Mouse (Mus musculus) retina, adult 2 months (tissue): ENCODE results near the gene Defb21.
A peak's percentile ranks its signal among the peaks of the same experiment; 100 is the strongest.

Experiments
- DNase-seq: peaks from one replicate; pipeline ENCODE4 v3.0.0-alpha.2; 2012; ENCODE audit warnings: low read depth, low spot score

Gene Defb21

GRCm38 (mm10) chr2:152572114-152572794, at the start of gene Defb21:
Gene Defb21, plus strand, starts transcription at chr2:152572744.
- DNase-seq, result no peak

GRCm38 (mm10) chr2:152539944-152540710, 32.4 kb upstream of the Defb21 start, which contains the start of gene Defb29:
Gene Defb29, minus strand, starts transcription at chr2:152540098.
- no peak for DNase-seq

DNA sequence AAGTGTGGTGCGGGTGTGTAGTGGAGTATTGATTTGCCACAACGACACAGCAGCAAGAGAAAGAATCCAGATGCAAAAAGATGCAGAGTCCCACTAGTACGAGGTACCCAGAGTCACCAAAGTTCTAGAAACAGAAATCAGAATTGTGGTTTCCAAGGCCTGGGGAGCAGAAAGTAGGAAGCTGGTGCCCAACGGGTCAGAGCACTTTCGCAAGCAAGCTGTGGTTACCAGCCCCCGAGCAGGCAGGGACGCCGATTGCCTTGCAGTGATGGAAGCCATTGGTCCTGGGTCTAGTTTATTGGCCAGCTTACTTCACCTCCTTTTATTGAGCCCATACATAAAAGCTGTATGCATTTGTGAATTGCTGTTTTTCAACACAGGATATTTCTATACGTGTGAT, 30.6 kb upstream of the Defb21 start:
- DNase-seq, result no peak

DNA sequence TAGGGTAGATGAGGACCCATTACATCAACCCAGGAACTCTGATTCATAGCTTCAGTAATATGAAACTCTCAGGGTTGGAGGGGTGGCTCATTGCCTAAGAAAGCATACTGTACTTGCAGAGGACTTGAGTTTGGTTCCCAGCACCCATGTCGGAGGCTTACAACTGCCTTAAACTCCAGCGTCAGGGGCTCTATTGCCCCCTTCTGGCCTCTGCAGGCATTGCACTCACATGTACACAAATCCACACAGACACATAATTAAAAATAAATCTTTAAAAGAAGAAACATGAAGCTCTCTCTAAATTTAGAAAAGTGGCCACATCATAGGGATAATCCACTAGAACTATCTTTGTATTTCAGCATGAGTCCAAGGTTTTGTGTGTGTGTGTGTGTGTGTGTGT, 29.6 kb upstream of the Defb21 start:
- DNase-seq, result no peak

DNA sequence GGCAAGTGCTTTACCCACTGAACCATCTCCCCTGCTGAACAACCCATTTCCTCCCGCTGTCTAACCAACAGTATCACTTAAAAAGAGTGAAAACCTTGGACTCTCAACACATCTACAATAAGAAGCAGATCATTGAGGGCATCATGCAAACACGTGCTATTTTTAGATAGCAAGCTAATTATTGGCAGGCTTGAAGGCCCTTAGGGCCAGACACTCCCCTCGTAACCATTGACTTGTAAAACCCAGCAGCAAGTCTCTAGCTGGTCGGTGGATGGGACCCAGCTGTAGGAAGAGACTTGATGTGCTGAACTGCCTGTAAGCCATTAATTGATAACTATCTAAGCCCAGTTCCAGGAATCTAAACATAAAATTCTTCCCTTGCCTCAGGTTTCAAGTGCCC, 29.1 kb upstream of the Defb21 start:
- DNase-seq, result no peak

DNA sequence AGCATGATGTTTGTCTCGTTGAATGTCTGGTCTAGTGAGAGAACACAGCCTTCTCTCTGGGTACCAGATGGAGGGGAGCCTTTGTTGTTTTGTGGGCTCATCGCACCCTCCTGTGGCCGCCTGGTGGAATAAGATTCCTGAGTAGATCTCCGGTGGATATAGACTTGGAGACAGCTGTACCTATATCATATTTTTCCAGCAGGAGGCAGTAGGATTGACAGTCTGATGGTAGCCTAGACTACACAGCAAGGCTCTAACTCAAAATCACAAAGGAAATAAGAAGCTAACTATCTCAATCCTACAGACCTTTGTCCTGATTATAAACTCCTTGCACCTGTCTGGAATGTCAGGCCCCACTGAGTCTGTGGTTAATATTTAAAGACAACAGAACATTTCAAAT, 27.9 kb upstream of the Defb21 start:
- DNase-seq, result peak; percentile 28

GRCm38 (mm10) chr2:152548124-152548523, 24.4 kb upstream of the Defb21 start:
- no peak for DNase-seq

DNA sequence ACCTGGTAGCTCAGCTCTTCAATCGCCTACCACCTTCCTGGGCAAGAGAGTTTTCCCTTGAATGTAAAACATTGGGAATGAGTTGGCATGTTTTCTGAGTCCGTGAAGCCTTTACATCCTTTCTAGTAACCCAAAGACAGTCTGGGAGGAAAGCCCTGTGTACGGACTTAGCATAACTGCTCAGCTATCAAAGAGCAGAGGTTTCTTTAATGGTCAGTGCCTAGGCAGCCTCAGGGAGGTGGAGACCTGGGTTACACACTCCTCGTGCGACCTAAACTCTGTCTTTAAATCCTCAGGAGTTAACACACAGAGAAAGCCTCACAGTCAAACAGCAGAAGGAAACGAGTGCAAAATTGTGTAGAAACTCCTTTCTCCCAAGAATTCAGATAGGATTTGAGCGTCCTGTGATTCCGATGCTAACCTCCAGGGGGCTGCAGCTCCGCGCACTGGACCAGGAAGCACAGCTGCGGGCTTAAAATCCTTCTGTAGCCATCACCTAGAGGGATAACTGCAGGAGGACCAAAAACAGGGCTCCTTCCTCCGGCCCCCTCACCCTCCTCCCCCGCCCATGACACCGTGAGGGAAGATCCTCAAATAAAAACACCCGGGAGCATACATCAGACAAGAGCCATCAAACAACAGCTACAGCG, 18.6 kb upstream of the Defb21 start:
- DNase-seq, result peak; percentile 20

DNA sequence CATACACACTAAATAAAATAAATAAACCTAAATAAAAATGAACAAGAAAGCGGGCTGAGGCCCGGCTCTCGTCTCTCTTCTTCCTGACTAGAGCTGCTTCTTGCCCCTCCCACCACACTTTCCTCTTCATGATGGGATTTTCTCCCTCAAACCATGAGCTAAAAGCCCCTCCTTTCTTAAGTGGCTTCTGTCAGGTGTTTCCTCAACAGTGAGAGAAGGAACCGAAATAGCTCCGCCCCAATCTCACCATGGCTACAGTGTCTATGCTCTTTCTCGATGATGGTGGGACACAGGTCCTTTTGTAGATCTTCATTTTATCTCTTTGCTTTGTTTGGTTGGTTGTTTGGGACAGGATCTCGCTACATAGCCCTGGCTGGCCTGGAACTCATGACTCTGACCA, 15.9 kb upstream of the Defb21 start:
- DNase-seq, result no peak

GRCm38 (mm10) chr2:152569038-152569437, 3.5 kb upstream of the Defb21 start, which contains the start of gene Gm17416:
Gene Gm17416, plus strand, starts transcription at chr2:152569338.
- DNase-seq, result no peak

DNA sequence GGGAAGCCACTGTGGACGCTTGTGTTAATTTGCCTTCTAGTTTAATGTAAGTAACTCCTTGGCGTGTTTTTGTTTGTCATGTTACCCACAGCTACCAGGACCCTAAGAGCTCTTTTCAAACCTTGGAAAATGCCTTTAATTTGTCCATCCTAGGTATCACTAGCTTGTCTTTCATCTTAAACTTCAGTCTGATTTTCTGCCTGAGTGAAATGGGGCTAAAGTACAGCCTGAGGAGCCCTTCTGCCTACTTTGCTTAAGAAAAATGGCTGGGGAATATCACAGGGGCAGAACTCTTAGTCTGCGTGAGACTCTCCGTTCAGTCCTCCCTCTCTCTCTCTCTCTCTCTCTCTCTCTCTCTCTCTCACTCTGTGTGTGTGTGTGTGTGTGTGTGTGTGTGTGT, 2.7 kb upstream of the Defb21 start:
- DNase-seq, result no peak

- no peak for DNase-seq
These were observed 2.2 kb upstream of the Defb21 start for GRCm38 (mm10) chr2:152570313-152570712.

- DNase-seq, result no peak
These were observed 940 bp downstream of the Defb21 start for GRCm38 (mm10) chr2:152573484-152573883.

GRCm38 (mm10) chr2:152580107-152580506, 7.6 kb downstream of the Defb21 start, which contains the start of gene Defb19:
Gene Defb19, minus strand, starts transcription at chr2:152580312.
- DNase-seq, result no peak

GRCm38 (mm10) chr2:152580612-152581011, 8.1 kb downstream of the Defb21 start:
- no peak for DNase-seq

DNA sequence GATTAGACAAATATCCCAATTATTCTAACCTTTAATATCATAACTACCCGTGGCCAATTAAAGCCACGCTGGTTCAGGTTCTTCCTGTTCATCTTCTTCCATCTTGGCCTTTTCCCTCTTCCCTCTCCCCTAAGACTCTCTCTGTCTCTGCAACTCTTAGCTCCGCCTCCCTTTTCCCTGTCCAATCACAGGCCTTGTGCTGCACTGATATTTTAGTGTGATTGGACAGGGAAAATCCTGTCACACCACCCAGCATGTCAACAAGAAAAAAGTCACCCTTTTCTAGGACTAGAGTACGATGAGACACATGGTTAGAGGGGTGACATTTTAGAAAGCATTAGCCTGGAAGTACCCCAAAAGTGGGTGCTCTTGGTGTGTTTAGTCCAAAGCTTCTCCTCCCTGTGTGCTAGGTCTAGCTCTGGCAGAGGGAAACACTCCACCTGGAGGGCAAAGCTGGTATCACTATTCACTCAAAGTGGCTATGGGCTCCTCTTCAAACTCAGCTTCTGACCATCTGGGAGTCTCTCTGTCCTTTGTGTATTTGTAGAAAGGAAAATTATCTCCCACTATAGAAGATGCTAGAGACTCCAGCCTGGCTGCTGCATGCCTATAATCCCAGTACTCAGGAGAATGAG, 14.5 kb downstream of the Defb21 start:
- no peak for DNase-seq

DNA sequence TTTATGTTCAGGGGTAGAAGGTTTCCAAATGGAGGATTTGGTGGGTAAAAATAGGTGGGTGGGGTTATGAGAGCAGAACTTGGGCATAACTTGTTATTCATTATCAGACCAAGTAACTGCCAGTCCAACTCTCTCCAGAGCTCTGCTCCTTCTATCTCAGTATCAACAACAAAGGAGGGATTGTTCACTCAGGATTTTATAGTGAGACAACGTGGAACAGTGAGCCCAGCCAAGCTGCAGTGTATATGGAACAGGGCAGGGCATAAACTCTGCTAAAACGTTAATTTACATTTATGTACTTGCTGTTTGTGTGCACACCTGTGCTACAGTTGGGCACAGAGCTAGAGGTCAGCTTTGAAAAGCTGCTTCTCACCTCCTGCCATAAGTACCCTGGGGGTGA, 15.9 kb downstream of the Defb21 start:
- DNase-seq, result no peak

- DNase-seq, result no peak
These were observed 16.5 kb downstream of the Defb21 start for GRCm38 (mm10) chr2:152589021-152589420.

DNA sequence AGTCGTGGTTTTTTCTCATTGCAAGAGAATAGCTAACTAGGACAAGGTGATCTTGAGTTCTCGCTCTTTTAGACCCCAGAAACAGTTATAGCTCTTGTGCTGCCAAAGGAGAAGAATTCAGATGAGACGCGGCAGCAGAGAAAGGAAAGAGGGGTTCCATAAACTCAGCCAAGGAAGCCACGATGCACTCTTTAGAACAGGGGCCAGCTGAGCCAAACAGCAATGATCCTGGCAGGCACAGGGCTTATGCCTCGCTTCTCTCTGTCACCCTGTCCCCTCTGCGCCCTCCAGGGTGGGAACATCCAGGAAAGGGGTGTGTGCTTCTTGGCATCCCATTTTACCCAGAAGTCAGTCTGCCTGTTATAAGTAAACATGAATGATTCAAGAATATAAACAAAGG, 26.8 kb downstream of the Defb21 start, which contains the start of gene Defb45:
Gene Defb45, minus strand, starts transcription at position 101 of the 400 bp plus-strand sequence.
- DNase-seq, result no peak

DNA sequence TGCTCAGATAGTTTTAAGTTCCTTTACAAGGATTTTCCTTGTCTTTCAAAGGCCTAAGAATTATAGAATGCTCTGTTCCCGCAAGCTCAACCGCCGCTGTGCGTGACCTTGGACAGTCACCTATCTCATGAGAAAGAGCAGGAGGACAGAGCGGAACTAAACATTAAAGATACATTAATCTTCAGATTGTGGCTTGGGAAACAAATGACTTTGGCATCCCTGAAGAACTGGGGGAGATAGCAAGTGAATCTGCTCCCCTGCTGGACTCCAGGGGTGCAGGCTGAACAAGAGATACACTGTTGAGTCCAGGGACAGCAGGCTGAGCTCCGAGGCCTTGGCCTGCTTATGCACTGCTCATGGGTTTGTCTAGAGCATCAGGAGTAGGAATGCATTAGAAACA, 27.5 kb downstream of the Defb21 start:
- no peak for DNase-seq

DNA sequence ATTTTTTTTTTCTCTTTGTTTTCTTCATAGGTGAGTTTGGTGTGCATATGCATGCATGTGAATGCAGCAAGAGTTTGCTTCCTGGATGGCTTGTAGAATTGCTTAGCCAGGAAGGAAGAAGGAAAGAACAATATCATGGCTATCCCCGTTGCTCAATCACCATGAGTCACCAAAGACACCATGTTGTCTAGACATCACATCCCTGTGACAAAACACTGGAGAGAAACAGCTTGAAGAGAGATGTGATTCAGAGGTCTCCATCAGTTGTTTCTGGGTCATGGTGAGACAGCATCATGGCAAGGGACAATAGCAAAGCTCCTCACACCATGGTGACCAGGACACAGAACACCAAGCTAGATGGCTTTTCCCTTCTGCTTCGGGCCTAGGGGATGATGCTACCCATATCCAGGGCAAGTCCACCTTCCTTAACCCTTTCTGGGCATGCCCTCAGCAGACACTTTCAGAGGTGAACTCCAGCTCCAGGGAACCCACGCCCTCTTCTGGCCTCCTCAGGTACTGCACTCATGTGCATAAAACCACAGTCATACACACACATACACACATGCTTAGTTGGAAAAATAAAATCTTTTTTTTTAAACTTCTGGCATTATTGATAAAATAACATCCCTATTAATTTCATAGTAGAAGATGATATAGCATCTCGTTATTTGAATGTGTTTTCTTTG, 28.9 kb downstream of the Defb21 start:
- no peak for DNase-seq
